Mouse (Mus musculus) stomach, postnatal 0 days (tissue): ENCODE data around the gene Ankar.

Source experiments
- CTCF ChIP-seq: IDR thresholded peaks from 2 replicates; pipeline ENCODE4 v1.5.1; 2016; ENCODE audit warnings: antibody characterized with exemption, low read depth, mild to moderate bottlenecking, moderate library complexity
- EP300 ChIP-seq: optimal IDR thresholded peaks from 2 replicates; pipeline ENCODE3; 2016; ENCODE audit warnings: antibody characterized with exemption

DNA sequence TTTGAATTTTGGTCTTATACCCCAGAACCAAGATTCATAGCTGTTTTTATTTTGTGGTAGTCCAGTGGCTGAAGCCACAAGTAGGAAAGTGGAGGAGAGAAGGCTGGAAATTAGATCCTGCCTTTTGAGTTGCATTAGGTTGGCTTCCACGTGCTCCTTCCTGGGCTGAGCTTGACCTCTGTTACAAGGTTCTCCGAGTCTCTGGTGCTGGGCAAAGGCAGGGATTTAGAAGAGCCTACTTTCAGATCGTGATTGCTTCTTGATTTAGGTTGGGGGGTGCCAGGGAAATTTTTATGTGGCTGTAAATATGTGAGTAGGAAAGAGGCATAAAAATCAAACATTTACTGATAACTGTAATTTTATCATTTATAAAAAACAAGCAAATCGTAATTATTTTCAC lies 14.2 kb upstream of the Ankar start:
- TF ChIP-seq CTCF (no peak), EP300 (no peak)
